Mouse (Mus musculus) midbrain, embryonic 10.5 days (tissue): ENCODE measurements at regions not wholly inside any gene's neighbourhood (a gene's known extent, or its start where the extent isn't known, plus 50 kb on each side); places are given as distances from the start of the nearest gene placed in this dataset.

Experiments
- DNase-seq: peaks from one replicate; pipeline ENCODE4 v3.0.0-alpha.2; 2017; ENCODE audit warnings: low spot score
- H3K27ac ChIP-seq: fragments of 300-500 bp; sonication (generic); replicated peaks from 2 replicates; pipeline ENCODE4 v1.5.1; 2016; ENCODE audit warnings: mild to moderate bottlenecking
- H3K27me3 ChIP-seq: fragments of 300-500 bp; sonication (generic); 2 replicates; pipeline ENCODE4 v1.6.1; 2016; ENCODE audit warnings: low read depth, mild to moderate bottlenecking; ENCODE audit not compliant: poor library complexity, severe bottlenecking
- H3K36me3 ChIP-seq: fragments of 300-500 bp; sonication (generic); 2 replicates; pipeline ENCODE4 v1.6.1; 2016; ENCODE audit warnings: mild to moderate bottlenecking, moderate library complexity
- H3K4me1 ChIP-seq: fragments of 300-500 bp; sonication (generic); 2 replicates; pipeline ENCODE4 v1.6.1; 2016
- H3K4me3 ChIP-seq: fragments of 300-500 bp; sonication (generic); 2 replicates; pipeline ENCODE4 v1.5.1; 2016; ENCODE audit warnings: mild to moderate bottlenecking, moderate library complexity
- H3K9me3 ChIP-seq: fragments of 300-500 bp; sonication (generic); replicated peaks from 2 replicates; pipeline ENCODE4 v1.6.1; 2016; ENCODE audit warnings: mild to moderate bottlenecking
- WGBS: fragments of 180-500 bp; shearing (Covaris S2); methylation state at CpG from one replicate; pipeline ENCODE4 v1.1.7; 2016; 5-methylcytosine and 5-hydroxymethylcytosine counted together

DNA sequence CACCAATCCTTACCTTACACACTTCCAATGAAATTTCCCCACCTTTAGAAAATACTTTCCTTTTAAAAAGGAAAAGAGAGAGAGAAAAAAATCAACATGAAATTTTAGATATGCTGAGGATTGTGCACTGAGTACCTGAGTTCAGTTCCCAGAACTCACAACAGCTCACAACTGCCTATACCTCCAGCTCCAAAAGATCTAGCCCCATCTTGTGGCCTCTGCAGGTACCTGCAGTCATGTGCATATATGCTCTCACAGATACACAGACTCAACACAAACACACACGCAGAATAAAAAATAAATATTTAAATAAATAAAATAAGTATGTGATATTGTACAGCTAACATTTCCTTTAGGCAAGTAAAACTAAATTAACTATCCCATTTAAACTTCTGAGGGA is 260.3 kb upstream of the Zwint start:
- H3K4me3 ChIP-seq, result no peak overlapping the region
- no peak for DNase-seq
- 93% methylated on average over 1 of the region's 1 CpGs for WGBS
- no peaks in the 10 kb centered on the region; the same call in 1 of the 2 replicates for H3K9me3 ChIP-seq
- no peaks in the 10 kb centered on the region for H3K27me3 ChIP-seq
- no peaks in the 10 kb centered on the region for H3K4me1 ChIP-seq
- no peak overlapping the region for H3K27ac ChIP-seq
- H3K36me3 ChIP-seq, result no peaks in the 10 kb centered on the region

DNA sequence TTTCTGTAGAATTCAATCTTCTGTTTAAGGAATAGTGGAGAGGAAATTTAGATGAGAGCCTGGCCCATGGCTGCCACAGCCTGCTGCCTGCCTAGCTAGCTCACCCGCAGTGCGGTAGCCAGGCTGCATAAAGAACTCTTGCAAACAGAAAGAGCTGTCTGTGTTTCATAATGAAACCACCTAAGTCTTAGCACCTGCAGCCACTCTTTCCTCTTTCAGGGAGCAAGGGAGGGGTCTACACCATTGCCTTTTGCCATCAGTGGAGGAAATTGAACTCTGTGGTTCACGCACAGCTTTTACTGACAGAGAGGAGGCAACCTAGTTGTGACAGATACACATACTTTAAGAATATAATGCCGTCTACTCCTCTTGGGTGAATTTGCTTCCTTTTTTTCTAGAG is 251.4 kb upstream of the Zwint start:
- no peaks in the 10 kb centered on the region for H3K9me3 ChIP-seq
- no peak overlapping the region for H3K4me3 ChIP-seq
- H3K27ac ChIP-seq, result no peak overlapping the region
- 65% methylated on average over 4 of the region's 4 CpGs for WGBS
- H3K27me3 ChIP-seq, result no peaks in the 10 kb centered on the region
- no peaks in the 10 kb centered on the region for H3K4me1 ChIP-seq
- H3K36me3 ChIP-seq, result no peaks in the 10 kb centered on the region
- DNase-seq, result no peak

DNA sequence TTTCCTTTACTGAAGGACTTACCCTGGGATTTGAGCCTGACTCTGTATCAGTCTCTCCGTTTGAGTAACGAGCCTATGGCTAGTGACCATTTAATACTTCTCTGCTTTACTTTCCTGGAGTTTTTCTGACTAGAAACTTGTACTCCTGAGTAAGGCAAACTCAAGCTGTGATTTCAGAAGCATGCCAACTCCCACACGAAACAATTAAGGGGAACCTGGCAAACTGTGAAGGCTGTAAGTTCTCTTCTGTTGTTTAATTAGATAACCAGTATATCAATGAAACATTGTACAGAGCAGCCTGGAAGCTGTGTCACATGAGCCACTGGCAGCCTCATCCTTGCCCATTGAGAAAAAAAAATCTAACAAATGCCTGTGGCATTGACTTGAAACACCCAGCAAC is 244.3 kb upstream of the Zwint start:
- DNase-seq, result no peak
- Histone ChIP-seq H3K27ac (no peak overlapping the region), H3K9me3 (no peaks in the 10 kb centered on the region), H3K27me3 (no peaks in the 10 kb centered on the region), H3K4me1 (no peaks in the 10 kb centered on the region), H3K4me3 (no peak overlapping the region), H3K36me3 (no peaks in the 10 kb centered on the region)
- WGBS, result 83% methylated on average over 3 of the region's 3 CpGs

DNA sequence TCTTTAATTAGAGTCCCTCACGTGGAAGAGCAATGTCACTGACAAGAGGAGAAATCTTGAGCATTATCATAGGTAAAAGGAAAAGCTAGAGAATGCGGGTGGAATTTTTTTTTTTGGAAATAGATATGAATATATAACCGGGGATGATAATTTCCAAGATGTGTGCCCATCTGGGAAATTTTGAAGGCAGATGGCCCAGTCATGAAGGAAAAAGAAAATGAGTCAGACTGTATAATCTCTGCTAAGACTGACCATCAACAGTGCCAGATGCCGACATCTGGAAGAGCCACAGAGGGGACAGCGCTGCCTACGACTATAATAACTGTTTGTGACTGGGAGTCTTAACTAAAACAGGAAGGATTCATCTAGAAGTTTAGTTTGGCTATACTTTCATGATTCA is 243.0 kb upstream of the Zwint start:
- H3K36me3 ChIP-seq, result no peaks in the 10 kb centered on the region
- no peaks in the 10 kb centered on the region for H3K4me1 ChIP-seq
- no peaks in the 10 kb centered on the region for H3K27me3 ChIP-seq
- no peak for DNase-seq
- 82% methylated on average over 6 of the region's 6 CpGs for WGBS
- no peak overlapping the region for H3K4me3 ChIP-seq
- H3K9me3 ChIP-seq, result no peaks in the 10 kb centered on the region
- H3K27ac ChIP-seq, result no peak overlapping the region

DNA sequence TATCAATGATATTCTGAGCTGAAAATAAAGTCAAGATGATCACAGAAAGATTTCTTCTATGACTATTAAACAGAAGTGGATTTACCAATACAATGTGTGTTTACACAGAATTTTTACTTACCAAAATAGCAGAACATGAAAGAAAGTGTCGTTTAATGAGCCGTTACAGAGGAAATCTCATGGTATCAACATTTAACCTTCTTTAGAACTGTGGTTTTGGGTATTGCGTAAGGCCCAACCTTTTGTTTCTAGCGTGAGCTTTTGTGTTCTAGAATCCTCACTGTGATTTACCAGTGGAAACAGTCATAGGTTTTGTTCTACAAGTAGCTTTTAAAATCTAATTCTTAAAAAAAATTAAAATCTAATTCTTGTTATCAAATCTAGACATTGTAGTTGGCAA is 200.0 kb upstream of the Zwint start:
- WGBS, result 88% methylated on average over 4 of the region's 4 CpGs
- Histone ChIP-seq H3K27ac (no peak overlapping the region), H3K4me1 (no peaks in the 10 kb centered on the region), H3K4me3 (no peak overlapping the region), H3K27me3 (no peaks in the 10 kb centered on the region), H3K36me3 (no peaks in the 10 kb centered on the region), H3K9me3 (no peaks in the 10 kb centered on the region)
- no peak for DNase-seq

DNA sequence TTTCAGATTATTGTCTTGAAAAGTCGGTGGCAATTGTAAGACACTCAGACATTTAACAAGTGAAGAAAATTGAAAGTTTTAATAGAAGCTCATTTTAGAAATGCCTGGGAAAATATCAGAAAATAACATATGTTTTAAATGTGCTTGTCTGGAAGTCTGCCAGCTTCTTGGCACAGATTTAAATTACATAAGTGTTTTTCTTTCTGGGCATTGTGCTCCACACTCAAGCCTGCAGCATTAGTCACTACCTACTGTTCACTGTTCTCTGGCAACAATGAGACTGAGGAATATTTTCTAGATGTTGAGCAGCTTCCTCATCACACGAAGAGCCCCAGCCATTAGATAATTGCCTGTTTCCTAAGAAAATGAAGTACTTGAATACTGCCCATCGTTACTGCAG is 170.3 kb upstream of the Zwint start:
- no peak for DNase-seq
- Histone ChIP-seq H3K36me3 (no peaks in the 10 kb centered on the region), H3K4me3 (no peak overlapping the region), H3K9me3 (no peaks in the 10 kb centered on the region), H3K27me3 (no peaks in the 10 kb centered on the region), H3K27ac (no peak overlapping the region), H3K4me1 (no peaks in the 10 kb centered on the region)
- 86% methylated on average over 3 of the region's 3 CpGs for WGBS

DNA sequence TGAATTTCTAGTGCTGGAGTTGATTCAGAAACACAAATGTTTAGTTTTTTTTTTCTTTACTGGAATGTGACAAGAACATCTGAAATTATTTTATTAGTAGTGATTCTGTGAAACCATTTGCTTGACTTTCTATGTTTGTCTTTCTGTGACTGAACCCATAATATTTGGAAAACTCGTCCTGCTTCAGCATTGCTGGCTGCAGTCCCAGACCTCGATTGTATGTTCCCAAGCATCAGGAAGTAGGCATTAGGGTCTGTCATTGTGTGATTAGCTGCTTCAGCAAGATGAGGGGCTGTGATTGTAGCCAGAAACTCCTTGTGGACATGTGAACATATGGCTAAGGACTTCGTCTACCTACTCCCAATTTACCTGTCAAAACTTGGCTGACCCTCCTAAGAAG is 122.2 kb upstream of the Zwint start:
- no peaks in the 10 kb centered on the region for H3K9me3 ChIP-seq
- DNase-seq, result no peak
- 79% methylated on average over 3 of the region's 3 CpGs for WGBS

DNA sequence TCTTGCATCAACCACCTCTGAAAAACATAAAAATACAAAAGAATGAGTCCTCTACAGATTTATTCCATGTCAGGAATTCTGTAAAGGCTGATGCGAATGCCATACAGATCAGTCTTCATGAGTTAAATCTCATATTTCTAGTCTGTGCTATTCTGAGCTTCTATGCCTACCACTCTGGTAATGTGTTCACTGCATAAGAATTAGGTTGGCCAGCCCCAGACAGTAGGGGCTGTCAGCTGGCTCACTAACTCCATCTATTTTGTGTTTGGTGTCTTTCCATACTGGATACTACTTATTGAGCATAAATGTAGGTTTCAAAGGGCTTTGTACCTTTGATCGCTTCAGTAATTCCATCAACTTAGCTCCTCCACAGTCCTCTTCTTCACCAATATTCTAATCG is 121.2 kb upstream of the Zwint start:
- Histone ChIP-seq H3K9me3 (no peaks in the 10 kb centered on the region), H3K27ac (no peak overlapping the region), H3K27me3 (no peaks in the 10 kb centered on the region), H3K4me3 (no peak overlapping the region), H3K36me3 (no peaks in the 10 kb centered on the region), H3K4me1 (no peaks in the 10 kb centered on the region)
- no peak for DNase-seq
- 84% methylated on average over 3 of the region's 3 CpGs for WGBS

More for the DNA sequence above, 122.2 kb upstream of the Zwint start:
- Histone ChIP-seq H3K36me3 (no peaks in the 10 kb centered on the region), H3K27me3 (no peaks in the 10 kb centered on the region), H3K4me3 (no peak overlapping the region), H3K27ac (no peak overlapping the region), H3K4me1 (no peaks in the 10 kb centered on the region)

DNA sequence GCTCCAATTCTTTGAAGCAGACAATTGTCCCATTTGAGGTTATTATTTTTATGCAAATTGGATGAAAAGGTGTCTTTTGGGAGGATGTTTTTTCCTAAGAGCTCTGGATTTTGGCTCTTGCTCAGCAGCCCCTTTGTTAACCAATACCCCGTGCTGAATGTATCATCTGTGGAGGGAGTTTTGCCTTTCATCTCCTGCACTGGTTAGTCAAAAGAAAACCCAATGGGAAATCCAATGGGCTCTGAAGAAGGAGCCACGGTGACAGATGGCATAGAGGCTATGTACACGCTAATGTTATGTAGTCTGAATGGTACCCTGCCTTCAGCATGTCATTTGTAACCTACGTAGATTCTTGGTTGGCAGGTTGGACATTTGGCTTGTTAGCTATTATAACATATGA is 120.8 kb upstream of the Zwint start:
- Histone ChIP-seq H3K36me3 (no peaks in the 10 kb centered on the region), H3K9me3 (no peaks in the 10 kb centered on the region), H3K27me3 (no peaks in the 10 kb centered on the region), H3K4me3 (no peak overlapping the region), H3K27ac (no peak overlapping the region), H3K4me1 (no peaks in the 10 kb centered on the region)
- no peak for DNase-seq
- 92% methylated on average over 4 of the region's 4 CpGs for WGBS

DNA sequence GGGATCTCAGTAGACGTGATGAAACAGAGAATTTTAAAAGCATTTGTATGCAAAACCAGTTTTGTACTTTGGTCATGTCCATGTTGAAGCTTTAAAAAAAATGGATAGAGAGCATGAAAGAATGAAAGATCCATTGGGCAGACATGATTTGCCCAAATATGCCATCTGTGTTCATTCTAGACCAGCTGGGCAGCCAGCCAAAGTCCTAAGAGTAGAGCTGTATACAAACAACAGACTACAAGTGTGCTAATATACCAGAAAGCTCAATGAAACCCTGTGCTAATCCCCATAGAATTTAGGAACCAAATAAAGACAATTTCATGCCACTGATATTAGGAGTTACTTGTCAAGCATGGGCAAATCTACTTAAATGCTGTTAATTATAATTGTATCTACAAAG is 105.1 kb upstream of the Zwint start:
- H3K36me3 ChIP-seq, result no peaks in the 10 kb centered on the region
- WGBS, result 92% methylated on average over 1 of the region's 1 CpGs
- H3K4me3 ChIP-seq, result no peak overlapping the region
- H3K9me3 ChIP-seq, result no peaks in the 10 kb centered on the region
- no peak overlapping the region for H3K27ac ChIP-seq
- DNase-seq, result no peak
- H3K27me3 ChIP-seq, result no peaks in the 10 kb centered on the region
- H3K4me1 ChIP-seq, result no peaks in the 10 kb centered on the region

DNA sequence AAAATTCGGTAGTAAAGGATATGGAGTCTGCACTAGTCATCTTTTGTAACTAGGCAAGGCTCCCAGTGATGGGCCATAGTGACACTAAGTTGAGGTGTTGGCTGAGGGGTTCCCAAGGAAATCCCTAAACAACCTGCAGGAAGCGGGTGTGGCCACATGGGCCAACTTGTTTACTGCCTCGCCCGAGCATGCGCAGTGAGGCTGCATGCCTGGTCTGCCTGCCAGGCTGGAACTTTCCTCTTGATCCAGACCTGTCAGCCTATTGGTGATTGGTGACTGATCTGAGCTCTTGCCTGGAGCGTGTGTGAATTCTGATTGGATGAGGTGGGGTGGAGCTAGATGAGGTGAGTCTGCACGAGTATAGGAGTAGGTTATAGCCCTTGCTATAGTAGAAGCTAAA is 103.1 kb upstream of the Zwint start:
- no peaks in the 10 kb centered on the region for H3K36me3 ChIP-seq
- DNase-seq, result no peak
- H3K4me1 ChIP-seq, result no peaks in the 10 kb centered on the region
- H3K9me3 ChIP-seq, result no peaks in the 10 kb centered on the region
- no peak overlapping the region for H3K27ac ChIP-seq
- 88% methylated on average over 7 of the region's 7 CpGs for WGBS
- H3K4me3 ChIP-seq, result no peak overlapping the region
- no peaks in the 10 kb centered on the region for H3K27me3 ChIP-seq

DNA sequence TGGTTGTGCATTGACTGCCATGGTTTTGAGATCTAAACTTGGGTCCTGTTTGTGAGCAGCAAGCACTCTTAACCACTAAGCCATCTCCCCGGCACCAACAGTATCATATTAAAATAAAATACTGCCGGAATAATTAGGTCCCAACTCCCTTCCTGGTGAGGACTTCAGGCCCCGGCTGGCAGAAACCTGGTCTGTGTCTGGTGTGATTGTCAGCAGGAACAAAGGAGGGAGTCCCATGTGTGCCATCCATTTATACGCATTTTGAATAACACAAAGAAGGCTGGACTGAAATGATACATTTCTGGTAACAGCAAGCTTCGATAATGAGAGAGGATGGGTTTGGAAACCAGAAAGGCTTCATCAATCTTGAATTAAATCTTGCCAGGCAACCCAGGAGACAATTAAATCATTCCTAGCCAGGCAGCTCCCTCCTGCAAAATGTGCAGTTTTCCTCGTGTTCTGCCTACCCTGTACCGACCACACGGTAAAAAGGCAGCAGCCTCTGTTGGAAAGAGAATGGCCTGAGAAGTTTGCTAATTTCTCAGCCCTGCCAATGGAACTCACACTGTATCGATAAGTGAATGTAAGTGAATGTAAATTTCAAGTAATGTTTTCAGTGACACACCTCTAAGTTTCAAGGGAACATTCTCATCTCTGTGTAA is 80.5 kb upstream of the Zwint start:
- WGBS, result 88% methylated on average over 9 of the region's 9 CpGs
- H3K4me3 ChIP-seq, result no peak overlapping the region
- no peak overlapping the region for H3K27ac ChIP-seq
- no peaks in the 10 kb centered on the region for H3K4me1 ChIP-seq
- no peaks in the 10 kb centered on the region for H3K9me3 ChIP-seq
- H3K36me3 ChIP-seq, result no peaks in the 10 kb centered on the region
- DNase-seq, result no peak
- H3K27me3 ChIP-seq, result no peaks in the 10 kb centered on the region

DNA sequence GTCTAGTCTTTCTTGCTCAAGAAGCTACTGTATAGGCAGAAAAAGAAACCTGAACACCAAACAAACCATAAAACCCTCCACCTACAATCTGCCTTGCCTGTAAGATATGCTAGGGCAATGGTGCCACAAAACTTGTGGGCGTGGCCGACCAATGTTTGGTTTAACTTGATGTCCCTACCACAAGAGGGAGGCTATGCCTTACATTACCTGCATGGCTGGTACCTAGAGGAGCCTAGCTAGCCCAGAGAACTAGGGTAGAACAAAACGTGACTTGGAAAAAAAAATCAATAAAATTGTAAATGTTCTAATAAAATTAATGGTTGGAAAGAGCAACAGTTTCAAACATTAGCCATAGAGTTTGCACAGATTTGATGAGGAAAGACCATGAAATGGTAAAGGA is 76.9 kb upstream of the Zwint start:
- Histone ChIP-seq H3K36me3 (no peaks in the 10 kb centered on the region), H3K4me1 (no peaks in the 10 kb centered on the region), H3K27me3 (no peaks in the 10 kb centered on the region), H3K27ac (no peak overlapping the region), H3K4me3 (no peak overlapping the region), H3K9me3 (no peaks in the 10 kb centered on the region)
- WGBS, result 86% methylated on average over 3 of the region's 3 CpGs
- no peak for DNase-seq

DNA sequence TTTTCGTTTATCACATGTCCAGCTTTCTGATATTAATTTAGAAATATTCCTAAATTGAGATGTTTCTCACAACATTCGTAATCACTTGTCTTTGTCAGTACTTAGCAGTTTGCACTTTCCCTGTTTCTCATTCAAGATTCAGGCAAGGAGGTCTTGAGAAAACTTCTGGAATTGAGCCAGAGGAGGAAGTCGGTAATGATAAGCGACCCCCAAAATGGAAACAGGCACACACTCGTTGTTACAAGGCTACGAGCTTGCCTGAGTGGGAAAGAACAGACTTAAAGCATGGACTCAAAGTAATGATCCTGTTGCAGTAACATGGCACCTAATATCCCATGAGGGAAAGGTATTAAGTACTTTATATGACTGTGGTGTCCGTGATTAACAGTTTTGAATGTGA is 76.1 kb upstream of the Zwint start:
- Histone ChIP-seq H3K36me3 (no peaks in the 10 kb centered on the region), H3K9me3 (no peaks in the 10 kb centered on the region), H3K27ac (no peak overlapping the region), H3K4me1 (no peaks in the 10 kb centered on the region), H3K27me3 (no peaks in the 10 kb centered on the region), H3K4me3 (no peak overlapping the region)
- 90% methylated on average over 7 of the region's 7 CpGs for WGBS
- DNase-seq, result no peak
